Mouse (Mus musculus): ENCODE data around the gene Myof. TPM values are rescaled to one million over a fixed set of nuclear protein-coding genes. Genes with fewer than 3 reads are reported as not detected.

The Myof gene
- polyA plus RNA-seq, 1 experiment from 2014 or later = 22.7 TPM

DNA sequence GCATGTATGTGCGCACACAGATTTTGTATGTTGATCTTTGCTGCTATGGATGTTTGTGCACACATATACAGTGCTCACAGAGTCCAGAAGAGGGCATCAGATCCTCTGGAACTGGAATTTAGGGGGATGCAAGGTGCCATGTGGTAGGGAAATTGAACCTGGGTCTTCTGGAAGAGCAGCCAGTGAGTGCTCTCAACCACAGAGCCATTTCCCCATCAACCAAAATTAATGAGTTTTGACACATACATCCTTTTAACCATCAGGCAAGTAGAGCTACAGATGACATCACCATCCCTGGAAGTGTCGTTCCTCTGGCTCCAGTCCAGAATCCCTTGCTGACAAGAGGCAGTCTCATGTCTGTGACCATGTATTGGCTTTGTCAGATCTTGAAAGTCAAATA lies 32.9 kb upstream of the Myof start:
- no peaks in the 10 kb centered on the region for H3K9me3 ChIP-seq (ENCODE audit: control insufficient read depth, low read depth, low read length)
- ATAC-seq (ENCODE audit: insufficient number of reproducible peaks, insufficient read depth, low FRiP score, low read depth) = no peak
- H3K36me3 ChIP-seq (ENCODE audit: control insufficient read depth, insufficient read depth, low read length) = peaks cover 22% of the 10 kb centered on the region
- H3K9ac ChIP-seq (replicated peaks; ENCODE audit: low read depth, low read length) = no peak overlapping the region
- H3K4me3 ChIP-seq (ENCODE audit: low read depth, low read length) = no peak overlapping the region
- no peak overlapping the region for H3K27ac ChIP-seq (ENCODE audit: low read length)
- no peaks in the 10 kb centered on the region for H3K27me3 ChIP-seq (ENCODE audit: control insufficient read depth, insufficient read depth, low read length)
- H3K4me2 ChIP-seq (replicated peaks; ENCODE audit: low read depth, low read length) = no peak overlapping the region
- 78% methylated on average over 2 of the region's 2 CpGs for WGBS
- no peaks in the 10 kb centered on the region for H3K4me1 ChIP-seq (ENCODE audit: control insufficient read depth, insufficient read depth, low read length)

GRCm38 (mm10) chr19:38075051-38075450 lies 31.7 kb upstream of the Myof start:
- H3K9ac ChIP-seq (replicated peaks; ENCODE audit: low read depth, low read length) = no peak overlapping the region
- no peaks in the 10 kb centered on the region for H3K27me3 ChIP-seq (ENCODE audit: control insufficient read depth, insufficient read depth, low read length)
- no peak overlapping the region for H3K4me2 ChIP-seq (replicated peaks; ENCODE audit: low read depth, low read length)
- ATAC-seq (ENCODE audit: insufficient number of reproducible peaks, insufficient read depth, low FRiP score, low read depth) = no peak
- H3K4me3 ChIP-seq (ENCODE audit: low read depth, low read length) = no peak overlapping the region
- H3K9me3 ChIP-seq (ENCODE audit: control insufficient read depth, low read depth, low read length) = no peaks in the 10 kb centered on the region
- H3K27ac ChIP-seq (ENCODE audit: low read length) = no peak overlapping the region
- H3K36me3 ChIP-seq (ENCODE audit: control insufficient read depth, insufficient read depth, low read length) = peaks cover 33% of the 10 kb centered on the region
- H3K4me1 ChIP-seq (ENCODE audit: control insufficient read depth, insufficient read depth, low read length) = no peaks in the 10 kb centered on the region
- 86% methylated on average over 11 of the region's 11 CpGs for whole genome bisulfite sequencing

DNA sequence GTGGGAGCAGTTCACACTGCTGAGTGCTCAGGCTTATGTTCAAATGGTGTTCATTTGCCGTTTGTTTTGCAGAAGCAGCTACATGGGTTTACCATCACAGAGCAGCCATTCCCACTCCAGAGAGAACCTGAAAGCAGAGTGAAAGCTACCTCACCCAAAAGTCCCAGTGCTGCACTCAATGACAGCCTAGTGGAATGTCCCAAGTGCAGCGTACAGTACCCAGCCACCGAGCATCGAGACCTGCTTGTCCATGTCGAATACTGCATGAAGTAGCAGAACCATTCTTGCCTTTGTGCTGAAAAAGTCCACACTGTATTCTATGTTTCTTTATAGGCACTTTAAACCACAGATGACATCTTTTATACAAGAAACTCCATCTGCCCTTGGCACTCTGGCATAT lies 29.8 kb upstream of the Myof start:
- Histone ChIP-seq H3K27ac (ENCODE audit: low read length) (no peak overlapping the region), H3K9me3 (ENCODE audit: control insufficient read depth, low read depth, low read length) (no peaks in the 10 kb centered on the region), H3K27me3 (ENCODE audit: control insufficient read depth, insufficient read depth, low read length) (no peaks in the 10 kb centered on the region), H3K4me1 (ENCODE audit: control insufficient read depth, insufficient read depth, low read length) (no peaks in the 10 kb centered on the region), H3K4me3 (ENCODE audit: low read depth, low read length) (no peak overlapping the region), H3K36me3 (ENCODE audit: control insufficient read depth, insufficient read depth, low read length) (peaks cover 37% of the 10 kb centered on the region), H3K4me2 (replicated peaks; ENCODE audit: low read depth, low read length) (no peak overlapping the region), H3K9ac (replicated peaks; ENCODE audit: low read depth, low read length) (no peak overlapping the region)
- ATAC-seq (ENCODE audit: insufficient number of reproducible peaks, insufficient read depth, low FRiP score, low read depth) = no peak
- 91% methylated on average over 5 of the region's 5 CpGs for WGBS

GRCm38 (mm10) chr19:38064051-38064450 lies 20.7 kb upstream of the Myof start:
- Histone ChIP-seq H3K36me3 (ENCODE audit: control insufficient read depth, insufficient read depth, low read length) (peaks cover 20% of the 10 kb centered on the region), H3K4me3 (ENCODE audit: low read depth, low read length) (no peak overlapping the region), H3K9me3 (ENCODE audit: control insufficient read depth, low read depth, low read length) (no peaks in the 10 kb centered on the region), H3K4me2 (replicated peaks; ENCODE audit: low read depth, low read length) (no peak overlapping the region), H3K27ac (ENCODE audit: low read length) (no peak overlapping the region), H3K27me3 (ENCODE audit: control insufficient read depth, insufficient read depth, low read length) (no peaks in the 10 kb centered on the region), H3K4me1 (ENCODE audit: control insufficient read depth, insufficient read depth, low read length) (no peaks in the 10 kb centered on the region), H3K9ac (replicated peaks; ENCODE audit: low read depth, low read length) (no peak overlapping the region)
- 89% methylated on average over 1 of the region's 1 CpGs for WGBS
- no peak for ATAC-seq (ENCODE audit: insufficient number of reproducible peaks, insufficient read depth, low FRiP score, low read depth)

DNA sequence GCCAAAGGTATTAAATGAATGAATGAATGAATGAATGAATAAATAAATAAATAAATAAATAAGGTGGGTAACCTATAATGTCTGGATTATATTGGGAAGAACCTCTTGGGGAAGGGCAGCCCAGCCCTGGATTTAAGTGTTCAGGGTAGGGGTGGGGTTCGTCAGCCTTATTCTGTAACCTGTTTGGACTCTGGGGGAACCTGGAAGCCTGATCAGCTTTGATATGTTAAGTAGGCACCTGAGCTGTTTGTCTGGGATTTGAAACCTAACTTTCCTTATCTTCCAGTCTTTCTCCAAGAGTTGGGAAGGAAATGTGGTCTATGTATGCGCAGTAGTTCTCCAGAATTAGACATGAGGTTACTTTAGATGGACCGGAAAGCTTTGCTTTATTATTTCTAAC lies 19.8 kb upstream of the Myof start:
- no peak overlapping the region for H3K27ac ChIP-seq (ENCODE audit: low read length)
- no peaks in the 10 kb centered on the region for H3K27me3 ChIP-seq (ENCODE audit: control insufficient read depth, insufficient read depth, low read length)
- H3K9me3 ChIP-seq (ENCODE audit: control insufficient read depth, low read depth, low read length) = no peaks in the 10 kb centered on the region
- ATAC-seq (ENCODE audit: insufficient number of reproducible peaks, insufficient read depth, low FRiP score, low read depth) = no peak
- H3K9ac ChIP-seq (replicated peaks; ENCODE audit: low read depth, low read length) = no peak overlapping the region
- no peak overlapping the region for H3K4me3 ChIP-seq (ENCODE audit: low read depth, low read length)
- no peak overlapping the region for H3K4me2 ChIP-seq (replicated peaks; ENCODE audit: low read depth, low read length)
- no peaks in the 10 kb centered on the region for H3K4me1 ChIP-seq (ENCODE audit: control insufficient read depth, insufficient read depth, low read length)
- H3K36me3 ChIP-seq (ENCODE audit: control insufficient read depth, insufficient read depth, low read length) = peaks cover 20% of the 10 kb centered on the region
- WGBS = 90% methylated on average over 3 of the region's 3 CpGs

- no peak overlapping the region for H3K9ac ChIP-seq (replicated peaks; ENCODE audit: low read depth, low read length)
- H3K4me2 ChIP-seq (replicated peaks; ENCODE audit: low read depth, low read length) = no peak overlapping the region
- peaks cover 7% of the 10 kb centered on the region; the same call in 1 of the 2 replicates for H3K4me1 ChIP-seq (ENCODE audit: control insufficient read depth, insufficient read depth, low read length)
- H3K4me3 ChIP-seq (ENCODE audit: low read depth, low read length) = no peak overlapping the region
- no peak overlapping the region for H3K27ac ChIP-seq (ENCODE audit: low read length)
- WGBS = 87% methylated on average over 8 of the region's 8 CpGs
- no peak for ATAC-seq (ENCODE audit: insufficient number of reproducible peaks, insufficient read depth, low FRiP score, low read depth)
- H3K27me3 ChIP-seq (ENCODE audit: control insufficient read depth, insufficient read depth, low read length) = no peaks in the 10 kb centered on the region
- no peaks in the 10 kb centered on the region for H3K9me3 ChIP-seq (ENCODE audit: control insufficient read depth, low read depth, low read length)
- H3K36me3 ChIP-seq (ENCODE audit: control insufficient read depth, insufficient read depth, low read length) = peaks cover 23% of the 10 kb centered on the region
Measured at GRCm38 (mm10) chr19:38056931-38057330, 13.6 kb upstream of the Myof start.

GRCm38 (mm10) chr19:38056276-38056675 lies 12.9 kb upstream of the Myof start:
- Histone ChIP-seq H3K9ac (replicated peaks; ENCODE audit: low read depth, low read length) (no peak overlapping the region), H3K36me3 (ENCODE audit: control insufficient read depth, insufficient read depth, low read length) (peaks cover 22% of the 10 kb centered on the region)

DNA sequence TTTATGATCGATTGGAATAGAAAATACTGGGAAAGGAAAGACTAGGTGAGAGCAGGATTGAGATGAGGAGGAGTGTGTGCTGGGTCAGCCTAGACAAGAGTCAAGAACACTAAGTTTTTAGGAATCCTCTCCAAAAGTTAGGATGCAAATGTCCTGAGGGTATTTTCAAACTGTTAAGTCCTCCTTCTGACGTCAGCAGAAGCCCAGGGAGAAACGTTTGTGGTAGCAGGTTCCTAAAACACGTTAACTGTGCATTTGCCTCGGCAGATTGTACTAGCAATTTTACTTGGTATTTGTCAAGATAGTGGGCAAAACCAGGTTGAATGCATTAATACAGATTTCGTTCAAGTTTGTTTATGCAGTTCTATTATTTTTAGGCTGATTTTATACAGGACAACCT lies 12.4 kb upstream of the Myof start:
- Histone ChIP-seq H3K4me1 (ENCODE audit: control insufficient read depth, insufficient read depth, low read length) (peaks cover 7% of the 10 kb centered on the region; the same call in 1 of the 2 replicates), H3K27me3 (ENCODE audit: control insufficient read depth, insufficient read depth, low read length) (no peaks in the 10 kb centered on the region), H3K27ac (ENCODE audit: low read length) (no peak overlapping the region), H3K4me3 (ENCODE audit: low read depth, low read length) (peak overlapping the region; percentile 77), H3K36me3 (ENCODE audit: control insufficient read depth, insufficient read depth, low read length) (peaks cover 17% of the 10 kb centered on the region), H3K9ac (replicated peaks; ENCODE audit: low read depth, low read length) (peak overlapping the region; percentile 73; the same call in 1 of the 2 replicates), H3K4me2 (replicated peaks; ENCODE audit: low read depth, low read length) (peak overlapping the region; percentile 72), H3K9me3 (ENCODE audit: control insufficient read depth, low read depth, low read length) (no peaks in the 10 kb centered on the region)
- ATAC-seq (ENCODE audit: insufficient number of reproducible peaks, insufficient read depth, low FRiP score, low read depth) = no peak
- 12% methylated on average over 6 of the region's 6 CpGs for WGBS

More at GRCm38 (mm10) chr19:38056276-38056675, 12.9 kb upstream of the Myof start:
- no peaks in the 10 kb centered on the region for H3K9me3 ChIP-seq (ENCODE audit: control insufficient read depth, low read depth, low read length)
- no peaks in the 10 kb centered on the region for H3K27me3 ChIP-seq (ENCODE audit: control insufficient read depth, insufficient read depth, low read length)
- 42% methylated on average over 3 of the region's 3 CpGs for WGBS
- peak overlapping the region; percentile 77 for H3K4me3 ChIP-seq (ENCODE audit: low read depth, low read length)
- H3K27ac ChIP-seq (ENCODE audit: low read length) = no peak overlapping the region
- peak overlapping the region; percentile 72 for H3K4me2 ChIP-seq (replicated peaks; ENCODE audit: low read depth, low read length)
- ATAC-seq (ENCODE audit: insufficient number of reproducible peaks, insufficient read depth, low FRiP score, low read depth) = no peak
- H3K4me1 ChIP-seq (ENCODE audit: control insufficient read depth, insufficient read depth, low read length) = peaks cover 7% of the 10 kb centered on the region; the same call in 1 of the 2 replicates

DNA sequence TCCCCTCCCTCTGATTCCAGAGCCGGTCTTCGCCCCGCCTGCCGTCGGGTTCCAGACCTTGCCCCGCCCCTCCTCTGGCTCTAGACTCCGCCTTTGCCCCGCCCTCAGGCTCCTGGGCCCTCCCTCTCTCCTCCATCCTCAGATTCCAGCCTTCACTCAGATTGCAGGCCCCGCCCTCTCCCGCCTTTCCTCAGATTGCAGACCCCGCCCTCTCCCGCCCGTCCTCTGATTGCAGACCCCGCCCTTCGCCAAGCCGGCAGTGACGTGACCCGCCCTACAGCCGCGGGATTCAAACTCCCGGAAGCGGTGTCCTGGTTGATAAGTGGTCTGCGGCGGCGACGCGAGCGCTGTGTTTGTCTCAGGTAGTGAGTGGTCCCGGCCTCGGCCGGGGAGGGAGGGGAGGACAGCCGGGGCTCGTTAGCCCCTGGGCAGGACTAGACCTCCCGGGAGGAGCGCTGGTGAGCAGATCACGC lies 11.4 kb upstream of the Myof start, which contains the start of gene Cep55:
TSS of gene Cep55 (plus strand) at position 292 of the 473 bp plus-strand sequence.
- Histone ChIP-seq H3K4me1 (ENCODE audit: control insufficient read depth, insufficient read depth, low read length) (peaks cover 7% of the 10 kb centered on the region; the same call in 1 of the 2 replicates), H3K9ac (replicated peaks; ENCODE audit: low read depth, low read length) (peak within 1 kb of the TSS; percentile 73), H3K27ac (ENCODE audit: low read length) (peak within 1 kb of the TSS; percentile 35; the same call in 1 of the 2 replicates), H3K9me3 (ENCODE audit: control insufficient read depth, low read depth, low read length) (no peaks in the 10 kb centered on the region), H3K27me3 (ENCODE audit: control insufficient read depth, insufficient read depth, low read length) (no peaks in the 10 kb centered on the region), H3K36me3 (ENCODE audit: control insufficient read depth, insufficient read depth, low read length) (peaks cover 8% of the 10 kb centered on the region; the same call in 1 of the 2 replicates), H3K4me3 (ENCODE audit: low read depth, low read length) (peak within 1 kb of the TSS; percentile 77), H3K4me2 (replicated peaks; ENCODE audit: low read depth, low read length) (peak within 1 kb of the TSS; percentile 72)
- WGBS = 1% methylated on average over 36 of the region's 36 CpGs
- peak; percentile 95 for ATAC-seq (ENCODE audit: insufficient number of reproducible peaks, insufficient read depth, low FRiP score, low read depth)

Measured in stomach, embryonic 14.5 days (tissue).